Mouse (Mus musculus) CD4-positive, CD25-positive, alpha-beta regulatory T cell, adult 2 months (primary cell): Measurements from ENCODE around the gene Zfhx3.

ENCODE experiments used
- DNase-seq: peaks from one replicate; pipeline ENCODE4 v3.0.0-alpha.2; 2012; ENCODE audit warnings: low read depth, low spot score

Gene Zfhx3

DNA sequence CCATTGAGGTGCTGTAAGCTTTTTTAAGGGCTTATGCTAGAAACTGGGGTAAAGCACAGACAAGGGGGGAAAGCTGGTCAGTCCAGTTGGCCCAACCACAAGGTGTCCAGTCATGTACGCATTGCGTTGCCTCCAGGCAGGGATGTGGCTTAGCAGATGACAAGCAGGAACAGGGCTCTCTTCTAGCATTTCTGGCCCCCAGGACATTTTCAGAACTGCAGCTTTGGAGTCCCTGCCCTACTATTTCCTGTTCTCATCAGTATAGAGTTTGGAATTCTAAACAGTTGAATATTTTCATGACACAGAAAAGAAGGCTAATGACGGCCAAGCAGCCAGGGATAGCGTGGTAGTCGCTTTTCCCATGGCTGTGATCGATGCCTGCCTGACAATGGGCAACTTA lies 706.5 kb downstream of the Zfhx3 start:
- no peak for DNase-seq

DNA sequence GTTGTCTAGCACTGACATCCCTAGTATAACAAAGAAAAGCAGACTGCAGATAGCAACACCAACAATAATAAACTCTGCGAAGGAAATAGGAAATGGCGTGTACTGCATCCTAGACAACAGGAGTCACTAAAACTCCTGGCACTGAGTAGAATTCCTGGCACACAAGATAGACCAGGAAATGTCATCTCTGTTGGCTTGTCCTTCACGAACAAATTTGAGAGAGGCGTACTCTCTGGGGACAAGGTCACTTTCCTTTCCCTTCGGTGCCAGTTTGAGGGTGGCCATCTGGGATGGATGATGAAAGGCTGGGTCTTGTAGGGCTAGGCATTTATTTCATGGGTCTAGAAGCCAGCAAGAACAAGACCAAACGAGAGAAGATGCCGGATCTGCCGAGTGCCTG lies 708.4 kb downstream of the Zfhx3 start:
- no peak for DNase-seq

DNA sequence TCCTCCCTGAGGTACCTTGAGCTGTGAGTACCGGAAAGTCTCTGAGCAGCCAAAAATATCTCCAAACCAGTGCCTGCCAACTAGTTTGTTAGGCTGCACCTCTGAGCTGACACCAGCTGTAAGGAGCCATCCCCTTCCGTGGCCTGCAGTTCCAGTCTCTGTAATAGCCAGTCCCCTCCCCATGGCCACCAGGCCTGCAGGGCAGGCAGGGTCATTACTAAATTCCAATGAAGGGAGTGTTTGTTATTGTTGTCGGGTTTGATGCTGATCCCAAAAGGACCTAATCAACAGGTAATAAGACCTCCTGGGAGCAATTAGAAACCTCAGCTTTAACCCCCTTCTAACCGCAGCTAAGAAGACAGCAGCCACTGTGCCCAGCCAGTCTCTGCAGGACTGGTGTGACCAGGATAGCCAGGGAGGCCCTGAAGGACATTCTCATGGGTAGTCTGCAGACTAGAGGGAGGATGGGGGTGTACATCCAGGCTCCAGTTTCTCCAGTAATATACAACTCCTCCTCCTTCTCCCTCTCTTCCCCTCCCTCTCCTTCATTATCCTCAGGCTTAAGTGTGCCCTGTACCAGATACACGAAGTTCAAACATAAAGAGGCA lies 719.1 kb downstream of the Zfhx3 start:
- no peak for DNase-seq

DNA sequence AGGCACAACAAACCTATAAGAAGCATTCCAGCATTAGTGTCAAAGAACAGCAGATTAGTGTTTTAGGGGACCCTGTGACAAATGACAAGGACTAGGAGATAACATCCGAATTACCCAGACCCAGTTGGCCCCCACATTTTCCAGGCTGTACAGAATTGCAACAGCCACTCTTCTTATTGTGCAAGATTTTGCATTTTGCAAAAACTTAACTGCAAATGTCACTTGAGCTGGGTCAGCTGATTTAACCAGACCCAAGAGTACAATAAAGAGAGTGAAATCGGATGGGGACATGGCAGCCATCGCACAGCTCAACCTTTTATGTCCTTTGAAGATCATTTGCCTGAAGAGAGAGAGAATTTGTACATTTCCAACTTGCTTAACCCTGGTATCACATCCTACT lies 720.3 kb downstream of the Zfhx3 start:
- no peak for DNase-seq

DNA sequence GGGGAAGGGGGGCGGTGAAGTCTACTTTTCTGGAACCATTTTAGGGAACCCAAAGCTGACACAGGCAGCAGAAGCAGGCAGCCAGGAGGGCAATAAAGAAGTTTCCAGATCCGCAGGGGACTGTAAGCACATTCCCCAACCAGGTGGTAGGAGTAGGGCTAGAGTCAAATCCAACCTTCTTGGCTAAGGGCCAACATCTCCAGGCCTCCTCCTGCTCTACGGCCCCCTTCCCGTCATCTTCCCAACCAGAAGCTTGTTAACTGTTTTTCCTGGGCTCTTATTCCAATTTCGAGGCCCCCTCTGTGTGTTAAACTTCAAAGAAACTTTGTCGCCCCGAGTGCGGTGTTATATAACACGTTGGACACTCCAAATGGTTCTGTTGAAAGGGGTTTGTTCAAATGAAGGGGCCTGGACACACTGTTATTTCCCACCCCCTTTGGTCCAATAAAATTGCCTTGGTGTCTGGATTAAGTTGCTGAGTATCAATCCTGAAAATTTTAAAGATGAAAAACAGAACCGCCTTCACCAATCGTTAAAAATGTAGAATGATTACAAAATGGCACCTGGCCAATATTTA lies 729.6 kb downstream of the Zfhx3 start:
- no peak for DNase-seq

DNA sequence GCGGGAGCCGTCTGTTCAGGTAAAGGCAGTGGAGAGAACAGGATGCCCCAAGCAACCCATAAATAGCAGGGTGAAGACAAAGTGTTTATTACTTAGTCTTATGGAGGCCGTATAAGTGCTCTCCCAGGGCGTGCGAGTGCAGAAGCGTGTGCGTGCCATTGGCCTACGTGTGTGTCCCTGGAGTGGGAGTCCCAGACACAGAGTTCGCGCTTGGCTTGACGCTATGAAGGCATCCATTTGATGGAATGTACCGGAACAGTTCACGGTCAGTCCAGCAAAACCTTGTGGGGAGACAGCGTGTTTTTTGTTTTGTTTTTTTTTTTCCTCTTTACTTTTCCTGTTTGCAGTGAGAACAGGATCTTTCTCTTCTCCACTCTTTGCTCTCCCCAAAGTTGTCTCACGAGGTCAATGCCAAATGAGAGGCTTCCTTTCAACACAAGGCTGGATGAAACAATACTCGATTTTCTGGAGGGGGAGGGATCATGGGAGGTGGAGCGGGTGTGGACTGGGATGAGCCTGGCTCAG lies 732.6 kb downstream of the Zfhx3 start:
- no peak for DNase-seq

DNA sequence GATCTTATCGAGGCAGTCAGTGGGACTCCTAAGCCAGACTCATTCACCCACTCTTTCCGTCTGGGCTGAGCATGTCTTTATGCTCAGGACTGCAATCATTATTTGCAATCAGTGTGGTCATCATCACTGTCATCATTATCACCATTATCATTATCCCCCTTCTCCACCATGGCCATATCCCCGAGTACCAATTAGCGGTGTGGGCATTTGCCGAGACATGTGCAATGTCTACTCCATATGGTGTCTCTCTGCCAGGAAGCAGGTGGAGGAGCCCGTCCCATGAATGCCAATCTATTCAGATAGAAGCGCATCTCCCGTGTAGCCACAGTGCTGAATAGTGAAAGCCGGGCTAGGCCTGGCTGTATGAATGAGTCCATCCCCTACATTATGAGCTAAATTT lies 747.2 kb downstream of the Zfhx3 start:
- no peak for DNase-seq

DNA sequence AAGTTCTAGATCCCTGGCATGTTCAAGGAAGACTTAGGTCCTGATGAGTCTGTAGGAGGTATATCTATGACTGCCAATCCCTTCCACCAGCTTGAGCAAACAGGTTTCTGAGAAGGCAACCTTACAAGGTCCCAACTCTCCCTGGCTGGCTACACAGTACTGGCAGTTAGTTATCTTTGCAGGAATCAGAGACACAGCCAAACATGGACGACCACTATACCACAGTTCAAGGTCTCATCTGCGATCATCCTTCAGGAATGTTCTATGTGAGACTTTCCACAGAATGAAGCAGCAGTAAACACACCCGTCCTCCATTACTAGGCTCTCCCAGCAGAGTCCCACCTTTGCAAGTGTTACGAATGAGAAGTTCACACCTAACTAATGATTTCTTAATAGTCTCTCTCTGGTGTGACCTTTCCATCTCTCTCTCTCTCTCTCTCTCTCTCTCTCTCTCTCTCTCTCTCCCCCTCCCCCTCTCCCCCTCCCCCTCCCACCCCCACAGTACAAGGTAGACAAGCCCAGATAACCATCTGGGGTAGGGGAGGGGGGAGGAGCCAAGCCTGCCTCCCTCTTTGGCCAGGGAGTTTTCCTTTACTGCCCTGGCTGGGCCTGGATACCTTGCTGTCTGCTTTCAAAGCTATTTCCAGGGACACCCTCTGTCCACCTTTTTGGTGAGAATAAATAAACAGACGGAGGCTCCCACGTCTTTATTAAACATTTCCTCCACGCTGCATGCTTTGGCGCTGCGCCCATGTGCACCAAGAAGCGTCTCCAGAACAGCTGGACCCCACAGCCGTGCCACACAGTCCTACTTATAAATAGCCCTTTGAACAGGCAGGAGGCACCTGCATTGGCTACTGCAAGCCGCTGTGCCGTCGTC lies 748.4 kb downstream of the Zfhx3 start:
- no peak for DNase-seq

DNA sequence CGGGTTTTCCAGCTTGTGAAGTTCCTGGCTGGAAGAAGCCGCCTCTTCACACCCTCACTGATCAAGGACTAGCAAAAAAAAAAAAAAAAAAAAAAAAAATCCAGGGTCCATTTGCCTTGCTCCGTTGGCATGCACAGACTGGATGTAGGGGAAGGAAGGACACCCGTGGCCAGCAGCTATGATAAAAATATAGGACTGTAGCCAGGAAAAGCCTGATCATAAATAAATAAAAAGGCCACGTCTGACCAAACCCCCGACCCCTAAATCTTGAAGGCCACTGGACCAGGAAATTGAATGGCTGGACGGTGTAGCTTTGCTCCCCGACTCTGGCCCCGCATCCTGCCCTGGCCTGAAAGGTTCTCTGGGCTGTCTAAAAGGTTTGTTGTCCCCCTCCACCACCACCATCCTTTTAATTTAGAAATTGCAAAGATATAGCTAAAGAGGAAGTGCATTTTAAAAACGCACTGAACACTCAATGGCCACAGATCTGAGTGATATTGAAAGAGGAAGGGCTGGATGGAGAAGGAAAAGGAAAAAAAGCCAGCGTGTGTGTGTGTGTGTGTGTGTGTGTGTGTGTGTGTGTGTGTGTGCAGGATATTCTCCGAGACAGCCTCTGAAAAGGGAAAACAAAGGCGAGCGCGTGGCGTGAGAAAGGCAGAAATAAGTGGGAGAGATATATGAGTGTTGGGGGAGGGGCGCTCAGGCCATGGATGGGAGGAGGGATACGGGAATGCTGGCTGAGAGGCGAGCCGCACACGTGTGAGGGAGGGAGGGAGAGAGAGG lies 749.2 kb downstream of the Zfhx3 start:
- no peak for DNase-seq

DNA sequence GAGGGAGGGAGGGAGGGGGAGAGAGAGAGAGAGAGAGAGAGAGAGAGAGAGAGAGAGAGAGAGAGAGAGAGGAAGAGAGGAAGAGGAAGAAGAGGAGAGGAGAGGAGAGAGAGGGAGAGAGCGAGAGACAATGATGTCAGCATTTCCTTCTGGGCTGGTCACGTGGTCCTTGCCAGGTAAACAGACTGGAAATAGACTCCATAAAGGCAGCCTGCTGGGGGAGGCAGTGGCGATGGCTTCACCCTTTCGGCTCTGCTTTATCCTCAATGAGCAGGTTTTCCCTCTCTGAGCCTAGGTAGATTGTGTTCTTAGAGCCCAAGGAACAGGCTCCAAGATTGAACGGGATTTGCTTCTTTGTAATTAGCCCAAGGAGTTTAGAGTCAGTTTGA lies 749.8 kb downstream of the Zfhx3 start:
- no peak for DNase-seq

DNA sequence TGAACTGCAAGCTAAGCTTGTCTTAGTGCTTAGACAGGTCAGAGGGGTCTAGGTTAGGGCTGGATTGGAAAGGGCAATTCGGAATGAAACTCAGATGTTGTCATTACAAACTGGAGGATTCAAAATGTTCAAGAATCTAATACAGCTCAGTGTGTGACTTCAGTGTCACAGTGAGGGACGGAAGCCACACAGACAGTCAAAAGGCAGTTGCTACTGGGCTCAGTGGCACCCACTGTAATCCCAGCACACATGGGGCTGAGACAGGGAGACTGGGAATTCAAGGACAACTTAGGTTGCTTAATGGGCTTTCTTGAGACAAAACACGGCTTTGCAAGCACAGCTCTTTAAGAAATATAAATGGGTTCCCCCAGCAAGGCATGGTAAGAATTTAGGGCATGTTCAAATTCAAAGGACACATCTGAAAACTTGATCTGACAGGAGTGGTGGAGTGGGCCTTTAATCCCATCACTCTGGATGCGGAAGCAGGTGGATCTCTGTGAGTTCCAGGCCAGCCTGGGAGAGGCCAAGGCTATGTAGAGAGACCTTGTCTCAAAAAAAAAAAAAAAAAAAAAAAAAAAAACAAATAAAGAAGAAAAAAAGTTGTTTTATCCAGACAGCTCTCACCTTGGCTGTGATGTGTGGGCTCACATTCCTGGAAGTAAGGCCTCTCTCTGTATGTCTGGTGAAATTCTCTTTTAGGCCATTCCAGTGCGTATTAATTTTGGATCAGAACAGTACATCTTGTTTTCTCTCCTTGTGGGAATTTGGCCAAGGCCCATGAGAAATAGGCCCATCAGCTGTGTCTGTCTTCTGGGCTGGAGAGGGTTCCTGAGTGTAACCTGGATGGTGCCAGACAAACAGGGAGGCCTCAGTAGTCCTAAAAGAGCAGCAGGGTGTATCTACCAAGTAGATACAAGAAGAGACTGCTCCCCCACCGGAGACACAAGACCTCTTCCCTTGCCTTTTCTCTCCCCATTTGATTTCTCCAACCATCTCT lies 750.5 kb downstream of the Zfhx3 start:
- DNase-seq, result no peak

DNA sequence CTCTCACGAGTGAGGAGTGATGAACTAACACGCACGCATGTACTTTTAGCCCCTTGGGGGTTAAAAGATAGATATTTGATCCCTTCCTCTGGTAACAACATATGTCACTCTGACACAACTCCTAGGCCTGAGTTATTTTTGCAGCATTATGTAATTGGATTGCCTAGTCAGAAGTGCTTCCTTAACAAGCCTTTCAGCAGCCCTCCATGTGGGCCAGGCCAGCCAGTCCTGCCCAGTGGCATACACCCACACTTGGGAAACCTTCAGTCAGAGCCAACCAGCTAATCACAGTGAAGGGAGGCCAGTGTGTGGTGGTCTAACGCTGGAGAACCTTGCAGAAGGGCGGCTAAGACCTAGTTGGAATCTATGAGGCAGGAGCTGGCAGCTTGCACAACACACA lies 751.4 kb downstream of the Zfhx3 start:
- DNase-seq, result no peak

DNA sequence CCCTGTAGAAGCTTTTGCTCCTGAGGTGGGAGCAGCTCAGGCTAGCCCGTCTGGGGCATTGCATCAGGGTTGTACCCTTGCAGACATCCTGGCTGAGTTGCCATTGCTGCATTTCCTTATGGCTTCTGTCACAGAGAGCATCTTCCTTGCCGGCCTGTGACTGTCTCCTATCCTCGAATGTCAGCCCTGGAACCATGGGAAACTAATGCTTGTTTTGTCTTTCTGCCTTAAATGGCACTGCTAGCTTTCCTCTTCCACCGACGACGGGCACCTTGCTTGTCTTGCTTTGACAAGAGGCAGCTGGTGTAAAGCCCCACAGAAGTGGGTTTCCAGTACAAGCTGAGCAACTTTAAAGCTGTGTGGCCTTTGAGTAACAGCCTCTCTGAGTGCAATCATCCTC lies 752.1 kb downstream of the Zfhx3 start:
- no peak for DNase-seq

DNA sequence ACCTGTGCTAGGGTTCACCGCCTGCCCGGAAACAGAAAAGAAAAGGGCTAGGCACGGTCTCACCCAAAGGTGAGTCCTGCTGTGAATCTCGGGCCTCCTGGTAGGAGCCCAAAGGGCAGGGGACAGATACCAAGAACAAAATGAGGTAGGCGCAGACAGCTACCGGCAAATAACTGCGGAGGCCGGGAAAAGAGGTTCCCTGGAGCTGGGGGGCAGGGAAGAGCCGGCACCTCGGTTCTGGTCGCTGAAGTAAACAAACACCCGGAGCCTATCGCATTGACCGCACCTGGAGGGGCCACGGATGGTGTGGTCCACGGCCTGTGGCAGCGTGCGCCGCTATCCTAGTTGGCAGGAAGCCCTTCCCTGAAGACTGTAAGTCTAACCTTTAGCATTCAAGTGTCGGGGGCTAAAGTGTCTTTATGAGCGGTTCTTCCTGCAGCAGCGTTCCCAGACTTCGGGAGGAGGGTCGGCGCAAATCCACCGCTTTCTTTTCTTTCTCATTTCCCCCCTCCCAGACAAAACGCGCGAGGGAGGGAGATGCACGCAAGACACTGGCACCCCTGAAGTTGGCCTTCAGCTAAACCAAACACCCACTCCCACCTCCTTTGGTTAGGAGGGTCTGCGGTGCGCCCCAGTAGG lies 752.9 kb downstream of the Zfhx3 start:
- no peak for DNase-seq

DNA sequence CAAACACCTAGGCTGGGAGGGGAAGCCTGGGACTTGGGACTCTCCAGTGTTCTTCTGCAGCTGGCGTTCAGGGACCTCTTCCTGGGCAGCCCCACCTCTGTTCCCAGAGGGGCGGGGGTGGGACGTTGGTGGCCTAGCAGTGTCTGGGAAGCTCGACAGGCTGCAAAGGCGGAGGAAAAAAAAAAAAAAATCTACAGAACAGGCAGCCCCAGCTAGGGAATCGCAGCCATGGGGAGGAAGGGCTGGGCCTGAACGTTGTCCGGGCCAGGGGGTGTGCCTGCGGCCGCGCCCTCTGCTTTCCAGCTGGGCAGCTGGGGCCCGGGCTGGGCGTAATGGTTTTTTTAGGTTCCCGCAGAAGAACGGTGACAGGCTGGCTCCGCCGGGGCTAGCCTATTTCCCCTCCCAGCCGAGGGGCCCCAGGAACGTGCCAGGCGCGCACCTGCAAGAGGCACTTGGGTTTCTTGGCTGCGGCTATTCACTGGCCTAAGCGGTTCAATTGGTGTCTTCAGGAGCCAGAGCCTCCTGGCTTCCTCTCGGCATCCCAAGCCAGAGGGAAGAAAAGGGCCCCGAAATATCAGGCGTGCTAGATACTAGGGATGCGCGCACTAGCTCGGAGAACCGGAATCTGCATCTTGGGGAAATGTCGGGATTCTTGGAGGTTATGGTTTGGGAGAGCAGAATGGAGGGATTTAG lies 753.6 kb downstream of the Zfhx3 start:
- no peak for DNase-seq

DNA sequence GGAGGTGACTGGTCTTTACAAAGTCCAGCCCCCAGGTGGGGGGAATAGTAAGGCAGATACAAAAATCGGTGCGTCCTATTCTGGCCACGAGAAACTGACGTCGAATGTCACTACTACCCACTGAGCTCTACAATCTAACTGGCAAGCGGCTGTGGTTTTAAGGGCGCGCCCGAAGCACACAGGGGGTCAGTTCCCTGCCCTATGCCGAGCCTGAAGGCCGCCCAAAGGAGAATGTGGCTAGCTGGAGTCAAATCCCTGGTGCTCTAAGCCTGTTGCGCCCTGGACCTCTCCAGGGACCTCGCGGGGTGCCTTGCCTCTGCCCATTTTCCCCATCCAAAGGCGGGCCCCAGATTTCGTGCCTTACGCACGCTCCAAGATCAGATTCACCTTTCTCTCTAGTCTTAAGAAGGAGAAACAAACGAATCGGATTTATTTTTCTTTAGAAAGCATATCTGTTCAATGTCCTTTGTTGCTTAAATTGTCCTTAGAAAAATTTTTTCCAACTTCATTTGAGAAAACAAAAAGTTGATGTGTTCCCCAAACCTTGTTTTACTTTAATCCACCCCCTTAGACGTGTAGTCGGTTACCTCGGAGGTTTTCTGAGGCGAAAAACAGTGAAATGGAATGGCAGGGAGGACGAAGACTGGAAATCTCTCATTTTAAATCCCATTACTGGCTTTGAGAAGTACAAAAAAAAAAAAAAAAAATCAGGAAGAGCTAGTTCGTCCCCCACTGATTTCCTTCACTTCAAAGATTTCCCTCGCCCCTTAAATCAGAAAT lies 754.4 kb downstream of the Zfhx3 start:
- no peak for DNase-seq

DNA sequence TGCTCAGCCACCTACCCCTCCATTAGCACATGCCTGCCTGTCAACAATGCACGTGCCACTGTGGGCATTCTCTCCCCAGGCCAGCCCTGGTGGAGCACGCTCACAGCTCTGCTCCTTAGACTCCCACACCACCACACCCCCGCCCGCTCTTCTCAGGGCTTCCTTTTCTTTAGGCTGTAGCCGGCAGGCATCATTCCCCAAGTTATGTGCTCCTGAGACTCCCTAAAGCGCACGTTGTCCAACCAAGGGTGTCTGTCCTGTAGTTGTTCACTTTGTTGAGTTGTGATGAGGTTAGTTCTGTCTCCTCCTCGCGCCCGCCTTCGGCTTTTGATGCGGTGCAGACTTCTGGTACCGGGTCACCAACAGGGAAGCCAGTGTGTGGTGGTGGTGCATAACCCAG lies 755.1 kb downstream of the Zfhx3 start:
- DNase-seq, result no peak

DNA sequence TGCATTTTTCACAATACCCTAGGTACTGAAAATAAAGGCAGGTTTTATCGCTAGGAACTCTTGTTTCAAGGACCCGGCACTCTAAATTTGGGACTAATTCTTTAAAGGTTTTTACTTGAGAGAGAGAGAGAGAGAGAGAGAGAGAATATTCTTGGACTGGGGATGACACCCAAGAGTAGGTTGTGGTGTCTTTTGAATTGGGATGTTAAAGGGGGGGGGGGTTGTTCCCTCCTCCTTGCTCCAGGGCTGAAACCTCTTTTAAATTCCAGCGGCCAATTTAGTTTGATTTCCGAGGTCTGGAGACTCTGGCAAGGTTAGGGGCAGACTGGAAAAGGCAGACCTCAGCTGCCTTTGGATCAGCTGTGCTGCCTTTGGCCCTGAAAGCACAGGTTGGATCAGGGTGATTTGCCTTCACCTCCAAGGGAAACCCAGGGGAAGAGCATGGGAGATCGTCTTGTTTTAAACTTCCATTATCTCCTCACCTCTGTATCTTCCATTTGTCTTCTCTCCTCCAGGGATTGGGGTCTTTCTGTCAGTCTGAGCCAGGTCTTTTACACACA lies 755.7 kb downstream of the Zfhx3 start:
- no peak for DNase-seq

DNA sequence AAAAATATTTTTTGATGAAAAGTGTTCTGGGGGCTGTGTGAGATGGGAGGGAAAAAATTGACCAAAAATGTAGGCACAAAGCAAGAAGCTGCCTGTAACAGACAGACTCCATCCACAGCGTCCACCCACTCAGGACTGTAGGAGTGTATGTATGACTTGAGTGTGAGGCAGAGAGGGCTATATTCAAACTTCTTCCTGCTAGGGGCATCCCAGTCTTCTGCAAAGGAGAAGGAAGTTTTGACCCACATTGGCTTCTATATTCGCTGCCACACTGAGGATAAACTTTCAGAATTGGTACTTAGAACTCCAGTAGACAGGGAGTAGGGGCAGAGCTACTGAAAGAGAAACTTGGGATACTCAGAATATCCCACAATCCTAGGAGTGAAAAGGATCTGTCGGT lies 756.6 kb downstream of the Zfhx3 start:
- no peak for DNase-seq
